Mouse (Mus musculus) lung, postnatal 0 days (tissue): ENCODE results near the gene Krtap4-1.

Source experiments
- CTCF ChIP-seq: IDR thresholded peaks from 2 replicates; pipeline ENCODE4 v1.5.1; 2016; ENCODE audit warnings: antibody characterized with exemption, mild to moderate bottlenecking
- EP300 ChIP-seq: IDR thresholded peaks from 2 replicates; pipeline ENCODE4 v1.6.1; 2016; ENCODE audit warnings: antibody characterized with exemption, mild to moderate bottlenecking, control low read depth

- TF ChIP-seq EP300, result no peak
- no peak for TF ChIP-seq CTCF
These were observed 37.1 kb downstream of the Krtap4-1 start, which contains the start of gene Krtap1-3 for GRCm38 (mm10) chr11:99590981-99591380.
